11 mouse cellular contexts compared by ENCODE assay signal in genomic region chr11:107454546-107455462, GRCm38 (mm10). TPM values are rescaled to one million over a fixed set of nuclear protein-coding genes. Genes with fewer than 3 reads are reported as not detected.
DNase-seq lines count a peak whose midpoint lies in the region; ATAC-seq and TF ChIP-seq lines count a peak whose summit lies in the region.
"Had no signal": no experiment of that assay in that cellular context is flagged by ENCODE, and none has a peak within 500 bp of the region (broad histone marks: within the 10 kb centered on the region; RNA-seq: fewer than 3 reads in every experiment).

No protein-coding gene starts in this region.

- no peak for DNase-seq in kidney, adult 11 months
- DNase-seq in ES-CJ7 (ENCODE audit: low read depth, low spot score): peak; percentile 63
- DNase-seq in liver, postnatal 0 days: peak; percentile 46
- DNase-seq in urinary bladder, adult 18-20 months (ENCODE audit: low spot score in 2 of 2): no peak
- DNase-seq in right cerebral cortex, postnatal 25 days: no peak

- H3K4me2 ChIP-seq in kidney, embryonic 14.5 days (replicated peaks; ENCODE audit: low read depth, low read length): peak overlapping the region; percentile 6
- peak overlapping the region; percentile 22 for H3K4me2 ChIP-seq in embryonic facial prominence, embryonic 13.5 days
- peak overlapping the region; percentile 61 for H3K4me2 ChIP-seq in liver, postnatal 0 days (ENCODE audit: low read depth, low read length)
- H3K4me2 ChIP-seq in hindbrain, embryonic 13.5 days: no peak overlapping the region
- H3K4me2 ChIP-seq: neural tube, embryonic 12.5 days had no signal

- H3K4me1 ChIP-seq in kidney, embryonic 14.5 days (ENCODE audit: control insufficient read depth, insufficient read depth, low read length): peaks cover 14% of the 10 kb centered on the region
- peaks cover 16% of the 10 kb centered on the region; the same call in 1 of the 2 replicates for H3K4me1 ChIP-seq in embryonic facial prominence, embryonic 13.5 days
- peaks cover 32% of the 10 kb centered on the region for H3K4me1 ChIP-seq in liver, postnatal 0 days (ENCODE audit: insufficient read depth)
- peaks cover 7% of the 10 kb centered on the region for H3K4me1 ChIP-seq in hindbrain, embryonic 13.5 days (replicated peaks)

- 0 out of 2 replicates have a peak, but pooled peaks have one; percentile 14 for TF ChIP-seq CTCF in liver, postnatal 0 days (IDR thresholded peaks at IDR 0.05; ENCODE audit: low read depth)

- H3K36me3 ChIP-seq in kidney, embryonic 14.5 days (ENCODE audit: control insufficient read depth, insufficient read depth, low read length): no peaks in the 10 kb centered on the region
- peaks cover 18% of the 10 kb centered on the region for H3K36me3 ChIP-seq in embryonic facial prominence, embryonic 13.5 days
- H3K36me3 ChIP-seq in liver, postnatal 0 days (replicated peaks; ENCODE audit: insufficient read depth, low read length): 0 out of 2 replicates have a peak, but pooled peaks cover 4% of the 10 kb centered on the region
- H3K36me3 ChIP-seq in hindbrain, embryonic 13.5 days: peaks cover 9% of the 10 kb centered on the region

- H3K9me3 ChIP-seq in kidney, embryonic 14.5 days (ENCODE audit: control insufficient read depth, low read length): no peaks in the 10 kb centered on the region
- 0 out of 2 replicates have a peak, but pooled peaks cover 2% of the 10 kb centered on the region for H3K9me3 ChIP-seq in embryonic facial prominence, embryonic 13.5 days
- no peaks in the 10 kb centered on the region for H3K9me3 ChIP-seq in liver, postnatal 0 days (ENCODE audit: low read length)
- H3K9me3 ChIP-seq in hindbrain, embryonic 13.5 days: 0 out of 2 replicates have a peak, but pooled peaks cover 5% of the 10 kb centered on the region
- H3K9me3 ChIP-seq: neural tube, embryonic 12.5 days had no signal

- H3K27ac ChIP-seq in kidney, embryonic 14.5 days (ENCODE audit: low read depth, low read length): no peak overlapping the region
- H3K27ac ChIP-seq in embryonic facial prominence, embryonic 13.5 days: no peak overlapping the region
- peak overlapping the region; percentile 30 for H3K27ac ChIP-seq in liver, postnatal 0 days (ENCODE audit: low read depth)
- H3K27ac ChIP-seq in hindbrain, embryonic 13.5 days: no peak overlapping the region
- H3K27ac ChIP-seq: macrophage; neural tube, embryonic 12.5 days had no signal

- no peaks in the 10 kb centered on the region for H3K27me3 ChIP-seq in kidney, embryonic 14.5 days (ENCODE audit: control insufficient read depth, insufficient read depth, low read length)
- no peaks in the 10 kb centered on the region for H3K27me3 ChIP-seq in embryonic facial prominence, embryonic 13.5 days
- H3K27me3 ChIP-seq in liver, postnatal 0 days (ENCODE audit: insufficient read depth, low read length): no peaks in the 10 kb centered on the region
- H3K27me3 ChIP-seq in hindbrain, embryonic 13.5 days: no peaks in the 10 kb centered on the region
- H3K27me3 ChIP-seq: neural tube, embryonic 12.5 days had no signal

- no peak for TF ChIP-seq EP300 in liver, postnatal 0 days (IDR thresholded peaks at IDR 0.05; ENCODE audit: low read depth)

- no peak overlapping the region for H3K4me3 ChIP-seq in kidney, embryonic 14.5 days (ENCODE audit: low read length)
- H3K4me3 ChIP-seq in embryonic facial prominence, embryonic 13.5 days: no peak overlapping the region
- H3K4me3 ChIP-seq in liver, postnatal 0 days (ENCODE audit: low read depth, low read length): peak overlapping the region; percentile 19
- H3K4me3 ChIP-seq in hindbrain, embryonic 13.5 days: no peak overlapping the region
- H3K4me3 ChIP-seq: neural tube, embryonic 12.5 days had no signal

- ATAC-seq in kidney, embryonic 14.5 days (ENCODE audit: low FRiP score, low TSS enrichment): no peak
- ATAC-seq in embryonic facial prominence, embryonic 13.5 days (ENCODE audit: insufficient number of reproducible peaks, insufficient read depth, low FRiP score, low TSS enrichment, low read depth): peak; percentile 52; the same call in 1 of the 2 replicates
- 0 out of 2 replicates have a peak, but pooled peaks have one; percentile 30 for ATAC-seq in liver, postnatal 0 days
- no peak for ATAC-seq in hindbrain, embryonic 13.5 days (ENCODE audit: low FRiP score)
- ATAC-seq: forebrain, embryonic 16.5 days had no signal

- 47% methylated on average over 17 of the region's 19 CpGs for WGBS in kidney, embryonic 14.5 days
- 52% methylated on average over 19 of the region's 19 CpGs for WGBS in embryonic facial prominence, embryonic 13.5 days
- 34% methylated on average over 17 of the region's 19 CpGs for WGBS in liver, postnatal 0 days (ENCODE audit: insufficient replicate concordance)
- WGBS in hindbrain, embryonic 13.5 days: 69% methylated on average over 16 of the region's 19 CpGs

- H3K9ac ChIP-seq in kidney, embryonic 14.5 days (ENCODE audit: low read depth, low read length): no peak overlapping the region
- H3K9ac ChIP-seq in embryonic facial prominence, embryonic 13.5 days: no peak overlapping the region
- H3K9ac ChIP-seq in liver, postnatal 0 days (replicated peaks): peak overlapping the region; percentile 37; the same call in 1 of the 2 replicates
- H3K9ac ChIP-seq in hindbrain, embryonic 13.5 days: no peak overlapping the region
- H3K9ac ChIP-seq: neural tube, embryonic 12.5 days had no signal

RNA-seq across cellular contexts. Expression of gene Pitpnc1, which starts 15.7 kb away (rescaled TPM):
- polyA plus RNA-seq in kidney, embryonic 14.5 days (2014; fragmentation: Nextera tagmentation; extraction: Ambion mirVana): 15.2 and 19.4 TPM in 2 replicates
- 32.1 and 36.3 TPM in 2 replicates for polyA plus RNA-seq in embryonic facial prominence, embryonic 13.5 days (2015; fragmentation: Nextera tagmentation; extraction: Ambion mirVana)
- 6.8 and 9.1 TPM in 2 replicates for polyA plus RNA-seq in liver, postnatal 0 days (2015; fragmentation: Nextera tagmentation; extraction: Ambion mirVana)
- 33.9 and 35.2 TPM in 2 replicates for polyA plus RNA-seq in hindbrain, embryonic 13.5 days (2015; fragmentation: Nextera tagmentation; extraction: Ambion mirVana)

RNA-seq across cellular contexts. Expression of gene Psmd12, which starts 24.5 kb away (rescaled TPM):
- 170 and 201 TPM in 2 replicates for polyA plus RNA-seq in kidney, embryonic 14.5 days (2014; fragmentation: Nextera tagmentation; extraction: Ambion mirVana)
- 164 and 168 TPM in 2 replicates for polyA plus RNA-seq in embryonic facial prominence, embryonic 13.5 days (2015; fragmentation: Nextera tagmentation; extraction: Ambion mirVana)
- polyA plus RNA-seq in liver, postnatal 0 days (2015; fragmentation: Nextera tagmentation; extraction: Ambion mirVana): 78.8 and 79.6 TPM in 2 replicates
- 158 and 163 TPM in 2 replicates for polyA plus RNA-seq in hindbrain, embryonic 13.5 days (2015; fragmentation: Nextera tagmentation; extraction: Ambion mirVana)

Comparison
In these comparisons a context has a peak if more than half of its experiments do, and no peak if none do; other contexts are left out.
1. ATAC-seq: peak in embryonic facial prominence, embryonic 13.5 days (single experiment) and liver, postnatal 0 days (single experiment); none in kidney, embryonic 14.5 days (single experiment) and hindbrain, embryonic 13.5 days (single experiment).
2. DNase-seq: peak in ES-CJ7 (single experiment) and liver, postnatal 0 days (single experiment); none in kidney, adult 11 months (single experiment), urinary bladder, adult 18-20 months (0 of 2) and right cerebral cortex, postnatal 25 days (single experiment).